Mouse (Mus musculus) embryo, embryonic 10.5 days (tissue): ENCODE measurements around the gene Rabl6.
A peak's percentile ranks its signal among the peaks of the same experiment; 100 is the strongest.

ENCODE experiments used
- DNase-seq: peaks from one replicate; pipeline ENCODE4 v3.0.0-alpha.2; 2015; ENCODE audit warnings: low spot score

The Rabl6 gene

GRCm38 (mm10) chr2:25596765-25597510 lies 11.4 kb downstream of the Rabl6 start:
- DNase-seq = no peak

DNA sequence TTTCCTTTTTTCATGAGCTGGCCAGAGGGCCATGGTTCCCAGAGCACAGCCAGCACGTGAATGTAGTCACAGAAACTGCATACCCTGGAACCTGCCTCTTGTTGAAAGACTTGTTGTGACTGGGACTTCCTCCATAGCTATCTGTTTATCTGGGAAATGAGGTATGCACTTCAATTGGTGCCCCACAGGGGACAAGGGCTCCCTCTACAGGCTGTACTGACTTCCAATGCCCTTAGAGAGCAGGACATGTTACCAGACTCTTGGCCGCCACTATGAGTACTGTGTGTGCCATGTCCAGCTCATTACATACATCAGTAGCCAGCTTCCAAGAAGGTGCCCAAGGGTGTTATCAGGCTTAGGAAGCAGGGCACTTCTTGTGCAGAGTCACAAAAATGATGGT lies 16.5 kb downstream of the Rabl6 start:
- no peak for DNase-seq

GRCm38 (mm10) chr2:25588227-25588907 lies 20.0 kb downstream of the Rabl6 start:
- no peak for DNase-seq

- DNase-seq = no peak
Observed at GRCm38 (mm10) chr2:25587290-25587689, 21.0 kb downstream of the Rabl6 start.

DNA sequence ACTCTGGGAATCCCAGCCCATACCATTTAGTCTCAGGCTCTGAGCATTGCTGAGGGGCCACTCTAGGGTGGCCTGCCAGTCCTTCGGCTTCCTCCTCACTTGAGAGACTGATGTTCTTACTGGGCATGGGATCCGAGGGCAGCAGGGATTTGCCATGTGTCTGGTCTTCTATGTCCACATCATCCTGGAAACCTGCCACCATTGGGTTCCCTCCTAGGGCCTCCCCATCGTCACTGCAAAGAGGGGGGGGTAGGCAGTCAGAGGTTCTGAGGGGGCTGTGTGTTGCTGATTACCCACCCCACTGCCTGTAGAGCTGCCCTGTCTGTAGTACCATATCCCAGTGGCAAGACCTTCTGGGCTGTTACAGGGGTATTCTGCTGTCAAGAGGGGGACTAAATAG lies 22.7 kb downstream of the Rabl6 start:
- no peak for DNase-seq

GRCm38 (mm10) chr2:25584856-25585255 lies 23.5 kb downstream of the Rabl6 start:
- DNase-seq = no peak

DNA sequence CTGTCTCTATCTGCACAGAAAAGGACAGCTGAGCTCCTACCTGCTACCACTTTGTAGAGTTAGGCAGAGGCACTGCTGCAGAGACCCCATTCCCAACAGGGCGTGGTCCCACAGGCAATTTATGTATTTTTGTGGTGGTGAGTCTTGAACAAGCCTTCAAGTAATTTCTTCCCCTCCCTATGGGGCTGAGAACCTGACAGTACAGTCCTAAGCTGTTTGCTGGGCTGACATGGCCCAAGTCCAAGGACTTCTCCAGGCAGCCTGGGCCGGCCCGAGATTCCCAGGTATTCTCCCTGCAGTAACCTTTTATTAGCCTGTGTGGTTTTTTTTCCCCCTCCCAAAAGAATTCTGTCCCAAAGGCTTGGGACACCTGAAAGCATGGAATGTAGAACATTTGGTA lies 24.2 kb downstream of the Rabl6 start:
- no peak for DNase-seq

DNA sequence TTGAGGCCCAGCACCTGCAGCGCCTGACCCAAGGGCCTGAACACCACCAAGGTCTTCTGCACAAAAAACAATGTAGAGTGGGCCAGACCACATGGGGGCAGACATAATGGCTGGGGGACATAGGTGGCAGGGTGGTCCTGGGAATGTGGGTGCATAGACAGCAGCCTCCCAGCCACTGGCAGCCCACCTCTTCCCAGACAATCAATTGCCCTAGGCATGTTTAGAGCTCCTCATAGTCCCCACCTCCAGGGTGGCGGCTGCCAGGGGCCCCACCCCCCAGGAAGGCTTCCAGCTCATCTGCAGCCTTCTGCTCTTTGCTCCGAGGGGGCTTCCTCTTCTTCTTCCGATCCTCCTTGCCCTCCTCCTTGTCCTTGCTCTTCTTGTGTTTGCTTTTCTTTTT lies 24.8 kb downstream of the Rabl6 start:
- DNase-seq = no peak

DNA sequence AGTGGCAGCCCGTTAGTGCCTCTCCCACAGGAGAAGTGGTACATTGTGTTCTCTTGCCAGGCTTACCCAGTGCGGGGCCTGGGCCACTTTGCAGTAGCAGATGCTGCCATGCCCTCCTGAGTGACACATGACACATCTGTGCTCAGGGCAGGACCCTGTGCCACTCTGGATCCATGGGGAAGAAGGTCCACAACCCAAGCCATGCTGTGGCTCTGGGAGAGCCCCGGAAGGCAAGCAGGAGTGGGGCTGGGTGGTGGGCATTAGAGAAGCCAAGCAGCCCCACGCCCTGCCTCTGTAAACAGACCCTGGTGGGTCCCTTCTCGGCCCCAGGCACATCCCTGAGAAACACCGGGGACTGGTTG lies 25.2 kb downstream of the Rabl6 start:
- DNase-seq = no peak

DNA sequence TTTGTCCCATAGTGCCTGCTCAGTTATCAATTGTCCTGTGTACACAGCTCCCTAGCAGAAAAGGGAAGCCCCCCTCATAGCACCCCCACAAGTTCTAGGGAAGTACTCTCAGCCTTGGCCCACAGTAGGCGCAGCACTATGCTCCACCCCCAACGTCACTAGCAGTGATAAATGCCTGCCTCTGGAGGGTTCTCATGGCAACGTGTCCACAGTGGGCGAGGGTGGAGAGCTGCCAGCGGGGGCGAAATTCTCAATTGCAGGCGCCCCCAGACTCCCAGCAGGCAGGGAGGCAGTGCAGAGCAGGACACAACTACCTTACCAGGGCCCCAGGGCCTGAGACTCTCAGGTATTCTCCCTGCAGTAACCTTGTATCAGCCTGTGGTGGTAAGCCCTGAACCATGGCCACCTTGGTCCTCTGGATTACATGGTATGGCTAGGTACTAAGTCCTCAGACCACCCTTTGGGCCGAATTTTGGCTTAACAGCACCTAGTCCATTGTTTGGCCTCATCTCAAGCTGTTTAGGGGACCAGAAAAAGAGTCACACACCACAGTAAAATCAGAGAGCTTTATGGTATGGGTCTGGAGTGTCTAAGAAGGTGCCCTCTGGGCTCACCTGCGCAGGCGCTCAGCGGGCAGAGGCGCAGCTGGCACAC lies 25.7 kb downstream of the Rabl6 start:
- DNase-seq = no peak

GRCm38 (mm10) chr2:25581901-25582301 lies 26.4 kb downstream of the Rabl6 start:
- DNase-seq = no peak

GRCm38 (mm10) chr2:25581294-25581864 lies 26.9 kb downstream of the Rabl6 start, which contains the start of gene Ajm1:
Ajm1 (minus strand) TSS chr2:25581757.
- DNase-seq = peak; percentile 87

- DNase-seq = no peak
Observed at GRCm38 (mm10) chr2:25580621-25581101, 27.7 kb downstream of the Rabl6 start.

DNA sequence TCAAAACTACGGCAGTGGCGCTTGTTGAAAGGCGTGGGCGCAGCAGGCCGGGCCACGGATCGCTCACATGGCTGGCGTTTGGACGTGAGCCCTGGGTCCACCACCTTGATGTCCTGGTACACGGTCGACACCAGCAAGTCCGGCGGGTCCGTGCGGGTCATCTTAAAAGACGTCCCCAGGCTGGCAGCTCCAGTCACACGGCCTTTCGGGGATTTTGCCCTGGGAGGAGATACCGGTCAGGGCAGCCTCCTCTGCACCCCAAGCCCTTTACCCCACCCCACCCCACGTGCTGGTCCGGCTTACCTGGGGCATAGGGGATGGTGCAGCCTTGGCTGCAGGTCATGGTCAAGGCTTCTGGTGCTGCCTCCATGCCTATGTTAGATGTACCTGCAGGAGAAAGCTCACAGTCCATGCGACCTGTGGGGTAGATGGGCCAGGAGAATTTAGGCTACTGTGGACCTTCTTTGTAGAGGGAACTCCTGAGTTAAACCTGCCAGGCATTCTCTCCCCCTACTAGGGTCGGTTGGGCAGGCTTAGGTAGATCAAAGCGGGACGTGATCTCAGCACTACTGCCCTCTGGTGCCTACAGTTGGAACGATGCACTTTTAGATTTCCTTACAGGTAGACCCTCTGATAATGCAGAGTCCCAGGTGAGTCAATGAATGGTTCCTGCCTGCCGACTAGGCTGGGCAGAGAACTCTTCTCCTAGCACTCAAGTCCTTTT lies 28.4 kb downstream of the Rabl6 start:
- DNase-seq = peak; percentile 68

GRCm38 (mm10) chr2:25578796-25579736 lies 29.3 kb downstream of the Rabl6 start:
- no peak for DNase-seq

- peak; percentile 59 for DNase-seq
Observed at GRCm38 (mm10) chr2:25577951-25578795, 30.1 kb downstream of the Rabl6 start.

GRCm38 (mm10) chr2:25576965-25577891 lies 31.1 kb downstream of the Rabl6 start:
- DNase-seq = no peak

DNA sequence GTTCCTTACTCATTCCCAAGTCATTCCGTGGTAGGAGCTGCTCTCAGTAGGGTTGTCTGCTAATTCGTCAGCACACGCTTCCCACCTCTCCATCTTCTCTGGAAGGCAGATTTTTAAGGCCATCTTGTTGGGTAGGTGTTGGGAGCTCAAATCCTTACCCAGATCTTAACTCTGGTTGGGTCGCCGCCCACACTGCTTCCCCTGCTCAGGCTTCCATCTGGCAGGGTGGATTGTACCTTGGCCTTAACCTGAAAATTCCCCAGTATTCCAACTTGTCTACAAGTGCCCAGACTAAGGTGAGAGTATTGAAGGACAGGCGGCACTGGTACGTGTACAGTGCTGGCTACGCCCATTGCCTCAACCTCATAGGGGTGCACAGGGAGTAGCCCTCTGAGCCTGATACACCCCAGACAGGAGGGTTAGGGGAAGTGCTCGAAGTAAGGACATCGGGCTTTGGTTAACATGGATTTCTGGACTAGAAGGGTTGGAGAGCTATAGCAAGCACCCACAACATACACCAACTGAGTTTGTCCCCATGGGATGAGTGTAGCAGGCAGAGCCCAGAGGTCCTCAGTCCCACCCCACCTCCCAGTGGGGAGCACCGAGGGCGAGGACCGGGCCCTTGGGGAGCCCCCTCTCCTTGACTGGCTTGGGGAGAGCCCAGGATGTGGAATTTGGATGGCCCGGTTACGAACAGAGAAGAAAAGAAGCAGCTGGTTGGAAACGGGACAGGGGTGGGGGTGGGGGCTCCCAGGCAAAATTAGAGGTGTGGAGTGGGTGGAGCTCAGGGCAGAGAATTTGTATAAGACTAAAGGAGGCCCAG lies 32.1 kb downstream of the Rabl6 start:
- no peak for DNase-seq
